Mouse (Mus musculus) bone marrow macrophage, adult 2 months (primary cell): ENCODE measurements around the gene Srf.

Experiments
- CTCF ChIP-seq: IDR thresholded peaks from 2 replicates; pipeline ENCODE4 v1.5.1; 2012; ENCODE audit warnings: low read depth, mild to moderate bottlenecking, low read length, moderate library complexity
- POLR2A ChIP-seq: IDR thresholded peaks from 2 replicates; pipeline ENCODE4 v1.6.1; 2012; ENCODE audit warnings: mild to moderate bottlenecking, low read depth, low read length, borderline replicate concordance

DNA sequence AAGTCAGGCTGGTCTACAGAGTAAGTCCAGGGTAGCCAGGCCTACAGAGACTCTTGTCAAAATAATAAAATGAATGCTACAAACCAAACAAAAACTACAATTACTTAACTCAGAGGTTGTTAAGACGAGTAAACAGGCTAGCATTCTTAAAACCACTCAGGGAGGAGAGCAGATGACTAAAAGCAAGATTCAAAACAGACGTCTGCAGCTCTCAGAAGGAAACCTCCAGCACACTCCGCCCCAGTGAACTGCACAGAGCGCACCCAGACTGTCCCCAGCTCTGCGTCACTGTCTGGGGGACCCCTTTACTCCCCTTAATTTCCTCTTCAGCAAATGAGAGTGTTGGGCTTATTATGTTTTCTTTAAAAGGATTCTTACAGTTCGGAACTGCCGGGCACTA, 3.8 kb downstream of the Srf start:
- no peak for TF ChIP-seq POLR2A
- TF ChIP-seq CTCF: no peak
